Mouse (Mus musculus) lung, adult 2 months (tissue): Measurements from ENCODE around the gene Tbc1d17.

Source experiments
- CTCF ChIP-seq: fragments of 200-500 bp; IDR thresholded peaks from 2 replicates; pipeline ENCODE4 v1.5.1; 2011; ENCODE audit warnings: mild to moderate bottlenecking, low read length, control low read depth; ENCODE audit not compliant: insufficient read depth
- POLR2A ChIP-seq: fragments of 200-500 bp; IDR thresholded peaks from 2 replicates; pipeline ENCODE4 v1.6.1; 2011; ENCODE audit warnings: low read depth, mild to moderate bottlenecking, control low read depth, low read length, borderline replicate concordance; ENCODE audit errors: extremely low read depth

DNA sequence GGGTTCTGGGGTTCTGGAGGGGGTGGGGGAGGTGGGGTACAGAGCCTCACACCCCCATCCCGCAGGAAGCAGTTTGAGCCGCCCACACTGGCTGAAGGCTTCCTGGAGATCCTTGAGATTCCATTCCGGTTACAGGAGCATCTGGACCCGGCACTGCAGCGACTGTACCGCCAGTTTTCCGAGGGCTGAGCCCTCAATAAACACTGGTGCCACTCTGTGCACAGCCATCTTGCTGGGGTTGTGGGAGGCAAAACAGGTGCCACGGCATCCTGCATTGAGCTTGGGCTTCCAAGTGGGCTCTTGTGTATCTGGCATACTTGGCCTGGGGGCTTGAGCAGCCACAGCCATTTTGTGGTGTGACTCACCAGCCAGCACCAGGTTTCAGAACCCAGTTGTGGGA is 13.6 kb upstream of the Tbc1d17 start:
- TF ChIP-seq POLR2A (no peak), CTCF (no peak)
